Mouse (Mus musculus) megakaryocyte, adult 5-6 weeks (primary cell): ENCODE data around the gene Serpina1e. TPM values are rescaled to one million over a fixed set of nuclear protein-coding genes. Genes with fewer than 3 reads are reported as not detected.
A peak's percentile ranks its signal among the peaks of the same experiment; 100 is the strongest.

Source experiments
- ATAC-seq: 2 replicates; pipeline ENCODE4 v1.8.0; 2016; ENCODE audit warnings: mild to moderate bottlenecking, inconsistent platforms; ENCODE audit not compliant: poor library complexity, severe bottlenecking
- total RNA-seq, 2 experiments: library from RNA; stranded (forward) in 1 of 2; stranded (reverse) in 1 of 2; fragments of 153-499, 151-499 nt in 1 of 2; fragments of 221-1000, 200-1000 nt in 1 of 2; gene quantifications; 2 replicates each; pipeline versions ENCODE4 v1.2.3 to v1.2.4; 2015 to 2017

Gene Serpina1e
- not detected in 2 replicates for total RNA-seq (2015)
- not detected in 2 replicates for total RNA-seq (2017)

- no peak for ATAC-seq
These were observed at the start of gene Serpina1e for GRCm38 (mm10) chr12:103958798-103959197. Gene Serpina1e, minus strand, starts transcription at chr12:103958975.

GRCm38 (mm10) chr12:104004689-104005088, 45.9 kb upstream of the Serpina1e start:
- no peak for ATAC-seq

- ATAC-seq: peak; percentile 77
These were observed 44.5 kb upstream of the Serpina1e start for GRCm38 (mm10) chr12:104003238-104003612.

GRCm38 (mm10) chr12:104002569-104003237, 43.9 kb upstream of the Serpina1e start:
- no peak for ATAC-seq

GRCm38 (mm10) chr12:104000594-104000993, 41.8 kb upstream of the Serpina1e start:
- peak; percentile 25 for ATAC-seq

GRCm38 (mm10) chr12:103999611-104000010, 40.8 kb upstream of the Serpina1e start:
- no peak for ATAC-seq

- ATAC-seq: no peak
These were observed 37.7 kb upstream of the Serpina1e start for GRCm38 (mm10) chr12:103996513-103996912.

GRCm38 (mm10) chr12:103995292-103996072, 36.7 kb upstream of the Serpina1e start:
- ATAC-seq: peak; percentile 47; the same call in 1 of the 2 replicates

- ATAC-seq: peak; percentile 65
These were observed 34.2 kb upstream of the Serpina1e start for GRCm38 (mm10) chr12:103992945-103993344.

GRCm38 (mm10) chr12:103989857-103990256, 31.1 kb upstream of the Serpina1e start, which contains the start of gene Serpina11:
Gene Serpina11, minus strand, starts transcription at chr12:103989957.
- no peak for ATAC-seq

GRCm38 (mm10) chr12:103989514-103989767, 30.7 kb upstream of the Serpina1e start:
- ATAC-seq: no peak

GRCm38 (mm10) chr12:103988754-103989513, 30.2 kb upstream of the Serpina1e start:
- ATAC-seq: peak; percentile 55

GRCm38 (mm10) chr12:103985868-103986267, 27.1 kb upstream of the Serpina1e start:
- ATAC-seq: peak; percentile 38

- no peak for ATAC-seq
These were observed 26.2 kb upstream of the Serpina1e start for GRCm38 (mm10) chr12:103984935-103985334.

GRCm38 (mm10) chr12:103981646-103982360, 23.0 kb upstream of the Serpina1e start:
- ATAC-seq: no peak

GRCm38 (mm10) chr12:103978294-103978693, 19.5 kb upstream of the Serpina1e start:
- ATAC-seq: no peak

GRCm38 (mm10) chr12:103977846-103978245, 19.1 kb upstream of the Serpina1e start:
- ATAC-seq: peak; percentile 80

- ATAC-seq: no peak
These were observed 18.3 kb upstream of the Serpina1e start for GRCm38 (mm10) chr12:103977060-103977459.

- no peak for ATAC-seq
These were observed 12.3 kb upstream of the Serpina1e start for GRCm38 (mm10) chr12:103971080-103971479.

GRCm38 (mm10) chr12:103969577-103970116, 10.9 kb upstream of the Serpina1e start:
- ATAC-seq: no peak

- no peak for ATAC-seq
These were observed 8.0 kb upstream of the Serpina1e start for GRCm38 (mm10) chr12:103966761-103967160.
